In the genomic region with DNA sequence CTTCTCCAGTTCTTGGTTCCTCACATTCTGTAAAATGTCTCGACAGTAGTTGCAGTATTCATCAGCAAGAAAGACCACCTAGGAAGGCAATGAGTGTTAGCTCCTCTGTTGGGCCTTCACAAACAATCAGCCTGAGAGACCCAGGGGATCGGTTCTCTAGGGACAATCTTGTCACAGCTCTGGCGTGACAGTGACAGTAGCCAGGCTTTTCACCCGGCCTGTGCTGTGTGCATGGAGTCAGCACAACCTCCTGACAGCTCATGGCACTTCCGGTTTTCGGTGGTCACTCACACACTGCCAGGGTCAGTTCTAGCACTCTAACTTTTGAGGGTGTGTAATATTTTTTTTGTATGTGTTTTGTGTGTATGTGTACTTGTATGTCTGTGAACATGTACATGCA, we compare ENCODE assay signal across 1 mouse cellular context.
TF ChIP-seq lines count a peak whose summit lies in the region.

No protein-coding gene starts in this region.

TF ChIP-seq in CH12.LX, 34 proteins besides CTCF, POLR2A, EP300 and RAD21:
- TF ChIP-seq JUN (IDR thresholded peaks at IDR 0.05; ENCODE audit: insufficient read depth, low read depth, low read length): no peak
- no peak for TF ChIP-seq POLR2AphosphoS2 (IDR thresholded peaks at IDR 0.05; ENCODE audit: low read depth, low read length)
- TF ChIP-seq BHLHE40 (IDR thresholded peaks at IDR 0.05; ENCODE audit: low read depth, low read length): 0 out of 2 replicates have a peak, but pooled peaks have one; percentile 5
- no peak for TF ChIP-seq CHD1 (IDR thresholded peaks at IDR 0.05; ENCODE audit: low read depth, low read length)
